Mouse (Mus musculus) liver, embryonic 15.5 days (tissue): ENCODE data around the gene Otud3. TPM values are rescaled to one million over a fixed set of nuclear protein-coding genes. Genes with fewer than 3 reads are reported as not detected.
"Not testable (repeated sequence)": the region's sequence is repeated elsewhere in the genome, so short reads cannot be mapped to it uniquely, and the experiment has no call there.

ENCODE experiments used
- ATAC-seq: fragments of 200-750 bp; cut with Nextera tagmentation; 2 replicates; pipeline ENCODE4 v1.8.0; 2017; ENCODE audit warnings: moderate number of reproducible peaks, mild to moderate bottlenecking, moderate library complexity; ENCODE audit not compliant: insufficient read depth
- H3K27ac ChIP-seq: fragments of 300-500 bp; sonication (generic); replicated peaks from 2 replicates; pipeline ENCODE4 v1.5.1; 2015; ENCODE audit warnings: mild to moderate bottlenecking, inconsistent platforms
- H3K27me3 ChIP-seq: fragments of 300-500 bp; sonication (generic); 2 replicates; pipeline ENCODE4 v1.6.1; 2015; ENCODE audit warnings: mild to moderate bottlenecking, inconsistent platforms
- H3K36me3 ChIP-seq: fragments of 300-500 bp; sonication (generic); replicated peaks from 2 replicates; pipeline ENCODE4 v1.6.1; 2015; ENCODE audit warnings: moderate library complexity, mild to moderate bottlenecking, inconsistent platforms
- H3K4me1 ChIP-seq: fragments of 300-500 bp; sonication (generic); replicated peaks from 2 replicates; pipeline ENCODE4 v1.6.1; 2015; ENCODE audit warnings: inconsistent platforms
- H3K4me2 ChIP-seq: fragments of 300-500 bp; sonication (generic); 2 replicates; pipeline ENCODE4 v1.6.1; 2015; ENCODE audit warnings: moderate library complexity, mild to moderate bottlenecking, inconsistent platforms
- H3K4me3 ChIP-seq: fragments of 300-500 bp; sonication (generic); replicated peaks from 2 replicates; pipeline ENCODE4 v1.5.1; 2015; ENCODE audit warnings: mild to moderate bottlenecking, inconsistent platforms
- H3K9ac ChIP-seq: fragments of 300-500 bp; sonication (generic); 2 replicates; pipeline ENCODE4 v1.6.1; 2015; ENCODE audit warnings: moderate library complexity, mild to moderate bottlenecking, inconsistent platforms
- H3K9me3 ChIP-seq: fragments of 300-500 bp; sonication (generic); replicated peaks from 2 replicates; pipeline ENCODE4 v1.6.1; 2016; ENCODE audit warnings: inconsistent platforms
- whole genome bisulfite sequencing: fragments of 180-500 bp; shearing (Covaris S2); methylation state at CpG from one replicate; pipeline ENCODE4 v1.1.7; 2015; ENCODE audit warnings: mixed read lengths; ENCODE audit not compliant: insufficient replicate concordance; 5-methylcytosine and 5-hydroxymethylcytosine counted together
- polyA plus RNA-seq: library from polyadenylated mRNA; unstranded; fragments of >200 nt; fragmentation: Nextera tagmentation; extraction: Ambion mirVana; gene quantifications from 2 replicates; pipeline ENCODE4 v1.2.1, GENCODE M21; 2015

Gene Otud3
- polyA plus RNA-seq, 1 experiment from 2014 or later = 1.4 TPM

GRCm38 (mm10) chr4:138892655-138893054 lies 21.1 kb downstream of the Otud3 start:
- Histone ChIP-seq H3K4me1 (no peaks in the 10 kb centered on the region), H3K27ac (no peak overlapping the region), H3K27me3 (no peaks in the 10 kb centered on the region), H3K9ac (no peak overlapping the region), H3K4me2 (no peak overlapping the region), H3K9me3 (no peaks in the 10 kb centered on the region), H3K36me3 (peaks cover 4% of the 10 kb centered on the region; the same call in 1 of the 2 replicates), H3K4me3 (no peak overlapping the region)
- ATAC-seq = no peak
- 77% methylated on average over 6 of the region's 6 CpGs for WGBS

GRCm38 (mm10) chr4:138889635-138890034 lies 24.1 kb downstream of the Otud3 start:
- Histone ChIP-seq H3K4me1 (no peaks in the 10 kb centered on the region), H3K27me3 (no peaks in the 10 kb centered on the region), H3K27ac (no peak overlapping the region), H3K9me3 (no peaks in the 10 kb centered on the region), H3K4me3 (no peak overlapping the region), H3K36me3 (no peaks in the 10 kb centered on the region), H3K9ac (no peak overlapping the region), H3K4me2 (no peak overlapping the region)
- no peak for ATAC-seq
- WGBS = 54% methylated on average over 8 of the region's 8 CpGs

- no peak overlapping the region for H3K27ac ChIP-seq
- 54% methylated on average over 7 of the region's 7 CpGs for WGBS
- H3K36me3 ChIP-seq = no peaks in the 10 kb centered on the region
- H3K9me3 ChIP-seq = no peaks in the 10 kb centered on the region
- H3K4me3 ChIP-seq = no peak overlapping the region
- no peaks in the 10 kb centered on the region for H3K4me1 ChIP-seq
- H3K9ac ChIP-seq = no peak overlapping the region
- H3K4me2 ChIP-seq = no peak overlapping the region
- no peak for ATAC-seq
- no peaks in the 10 kb centered on the region for H3K27me3 ChIP-seq
Measured at GRCm38 (mm10) chr4:138889165-138889564, 24.6 kb downstream of the Otud3 start.

GRCm38 (mm10) chr4:138884261-138884660 lies 29.5 kb downstream of the Otud3 start:
- Histone ChIP-seq H3K4me1 (no peaks in the 10 kb centered on the region), H3K9me3 (no peaks in the 10 kb centered on the region), H3K27me3 (peaks cover 17% of the 10 kb centered on the region), H3K27ac (no peak overlapping the region), H3K4me2 (no peak overlapping the region), H3K4me3 (no peak overlapping the region), H3K9ac (no peak overlapping the region), H3K36me3 (no peaks in the 10 kb centered on the region)
- WGBS = 6% methylated on average over 6 of the region's 6 CpGs
- no peak for ATAC-seq

- ATAC-seq = no peak
- Histone ChIP-seq H3K9ac (no peak overlapping the region), H3K9me3 (no peaks in the 10 kb centered on the region), H3K4me1 (no peaks in the 10 kb centered on the region), H3K36me3 (no peaks in the 10 kb centered on the region), H3K4me2 (no peak overlapping the region), H3K4me3 (no peak overlapping the region), H3K27ac (no peak overlapping the region), H3K27me3 (peaks cover 17% of the 10 kb centered on the region)
- WGBS = 12% methylated on average over 16 of the region's 16 CpGs
Measured at GRCm38 (mm10) chr4:138882179-138882578, 31.6 kb downstream of the Otud3 start.

GRCm38 (mm10) chr4:138880811-138881584 lies 32.7 kb downstream of the Otud3 start:
- no peak for ATAC-seq

GRCm38 (mm10) chr4:138879808-138880207 lies 33.9 kb downstream of the Otud3 start:
- Histone ChIP-seq H3K9me3 (no peaks in the 10 kb centered on the region), H3K9ac (no peak overlapping the region), H3K4me1 (no peaks in the 10 kb centered on the region), H3K4me2 (no peak overlapping the region), H3K36me3 (no peaks in the 10 kb centered on the region), H3K27me3 (peaks cover 17% of the 10 kb centered on the region), H3K4me3 (no peak overlapping the region), H3K27ac (no peak overlapping the region)
- 67% methylated on average over 11 of the region's 11 CpGs for WGBS
- ATAC-seq = no peak

More at GRCm38 (mm10) chr4:138880811-138881584, 32.7 kb downstream of the Otud3 start:
- H3K9me3 ChIP-seq = no peaks in the 10 kb centered on the region
- no peak overlapping the region for H3K4me2 ChIP-seq
- H3K9ac ChIP-seq = no peak overlapping the region
- no peaks in the 10 kb centered on the region for H3K36me3 ChIP-seq
- H3K4me3 ChIP-seq = no peak overlapping the region
- no peaks in the 10 kb centered on the region for H3K4me1 ChIP-seq
- H3K27ac ChIP-seq = no peak overlapping the region
- H3K27me3 ChIP-seq = peaks cover 17% of the 10 kb centered on the region
- 62% methylated on average over 7 of the region's 7 CpGs for WGBS

- Histone ChIP-seq H3K27me3 (peaks cover 17% of the 10 kb centered on the region), H3K4me1 (no peaks in the 10 kb centered on the region), H3K9ac (no peak overlapping the region), H3K4me2 (no peak overlapping the region), H3K4me3 (no peak overlapping the region), H3K36me3 (no peaks in the 10 kb centered on the region), H3K27ac (no peak overlapping the region), H3K9me3 (no peaks in the 10 kb centered on the region)
- 35% methylated on average over 8 of the region's 8 CpGs for WGBS
- ATAC-seq = no peak
Measured at GRCm38 (mm10) chr4:138878783-138879182, 35.0 kb downstream of the Otud3 start.

- H3K4me3 ChIP-seq = no peak within 1 kb of the TSS
- no peak within 1 kb of the TSS for H3K9ac ChIP-seq
- WGBS = 60% methylated on average over 4 of the region's 4 CpGs
- no peak for ATAC-seq
- peaks cover 17% of the 10 kb centered on the region for H3K27me3 ChIP-seq
- no peaks in the 10 kb centered on the region for H3K9me3 ChIP-seq
- no peaks in the 10 kb centered on the region for H3K4me1 ChIP-seq
- no peak within 1 kb of the TSS for H3K4me2 ChIP-seq
- no peak within 1 kb of the TSS for H3K27ac ChIP-seq
- H3K36me3 ChIP-seq = no peaks in the 10 kb centered on the region
Measured at GRCm38 (mm10) chr4:138877731-138878130, 36.0 kb downstream of the Otud3 start, which contains the start of gene Pla2g2e. Pla2g2e (plus strand) TSS chr4:138877942.

- no peak for ATAC-seq
- Histone ChIP-seq H3K9me3 (no peaks in the 10 kb centered on the region), H3K27ac (no peak overlapping the region), H3K27me3 (no peaks in the 10 kb centered on the region), H3K4me3 (no peak overlapping the region), H3K9ac (no peak overlapping the region), H3K4me1 (no peaks in the 10 kb centered on the region), H3K4me2 (no peak overlapping the region), H3K36me3 (no peaks in the 10 kb centered on the region)
- 59% methylated on average over 2 of the region's 2 CpGs for WGBS
Measured at GRCm38 (mm10) chr4:138875986-138876385, 37.8 kb downstream of the Otud3 start.

GRCm38 (mm10) chr4:138875275-138875674 lies 38.5 kb downstream of the Otud3 start:
- not testable (repeated sequence) for H3K4me3 ChIP-seq, H3K27ac ChIP-seq, H3K27me3 ChIP-seq, H3K36me3 ChIP-seq, H3K4me1 ChIP-seq, H3K4me2 ChIP-seq, H3K9me3 ChIP-seq, ATAC-seq, H3K9ac ChIP-seq
- WGBS = 73% methylated on average over 2 of the region's 2 CpGs

- no peaks in the 10 kb centered on the region for H3K4me1 ChIP-seq
- 62% methylated on average over 6 of the region's 6 CpGs for WGBS
- no peaks in the 10 kb centered on the region for H3K36me3 ChIP-seq
- H3K9me3 ChIP-seq = no peaks in the 10 kb centered on the region
- H3K9ac ChIP-seq = no peak within 1 kb of the TSS
- no peak for ATAC-seq
- no peak within 1 kb of the TSS for H3K4me3 ChIP-seq
- H3K27ac ChIP-seq = no peak within 1 kb of the TSS
- no peaks in the 10 kb centered on the region for H3K27me3 ChIP-seq
- H3K4me2 ChIP-seq = no peak within 1 kb of the TSS
Measured at GRCm38 (mm10) chr4:138873864-138874263, 39.9 kb downstream of the Otud3 start, which contains the start of gene Gm13030. Gm13030 (minus strand) TSS chr4:138873964.
